Mouse (Mus musculus) embryo, embryonic 11.5 days (tissue): ENCODE measurements around the gene L3mbtl2.

Source experiments
- DNase-seq: peaks from one replicate; pipeline ENCODE4 v3.0.0-alpha.2; 2012; ENCODE audit warnings: low read depth, low spot score

The L3mbtl2 gene

DNA sequence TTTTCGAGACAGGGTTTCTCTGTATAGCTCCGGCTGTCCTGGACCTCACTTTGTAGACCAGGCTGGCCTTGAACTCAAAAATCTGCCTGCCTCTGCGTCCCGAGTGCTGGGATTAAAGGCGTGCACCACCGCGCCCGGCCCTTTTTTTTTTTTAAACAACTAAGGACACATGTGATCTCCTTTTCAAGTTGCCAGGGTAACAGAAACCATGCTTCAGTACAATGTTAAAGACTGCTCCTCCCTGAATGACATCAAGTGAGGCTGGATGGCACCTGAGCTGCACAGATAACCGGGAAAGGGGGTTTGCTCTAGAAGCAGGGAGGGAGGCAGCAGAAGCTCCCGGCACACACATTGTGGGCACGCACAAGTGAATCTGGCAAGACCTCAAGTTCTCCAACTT, 45.3 kb downstream of the L3mbtl2 start:
- DNase-seq, result no peak

DNA sequence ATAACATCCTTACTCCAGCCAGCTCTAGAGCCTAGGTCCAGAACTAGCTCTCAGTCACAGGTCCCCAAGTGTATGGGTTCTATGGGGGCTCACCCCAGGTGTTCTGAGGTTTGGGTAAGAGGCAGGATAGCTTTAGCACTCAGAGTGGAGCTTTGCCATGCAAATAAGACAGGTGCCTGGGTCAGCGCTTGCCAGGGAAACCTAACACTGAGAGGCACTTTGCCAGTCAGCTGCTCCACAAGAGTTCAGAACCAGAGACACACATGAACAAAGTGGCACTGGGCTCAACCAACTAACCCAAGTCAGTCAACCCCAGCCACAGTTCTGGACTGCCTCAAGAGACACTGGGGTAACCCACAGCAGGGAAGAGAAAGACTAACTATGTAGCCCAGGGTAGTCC, 46.0 kb downstream of the L3mbtl2 start:
- no peak for DNase-seq

DNA sequence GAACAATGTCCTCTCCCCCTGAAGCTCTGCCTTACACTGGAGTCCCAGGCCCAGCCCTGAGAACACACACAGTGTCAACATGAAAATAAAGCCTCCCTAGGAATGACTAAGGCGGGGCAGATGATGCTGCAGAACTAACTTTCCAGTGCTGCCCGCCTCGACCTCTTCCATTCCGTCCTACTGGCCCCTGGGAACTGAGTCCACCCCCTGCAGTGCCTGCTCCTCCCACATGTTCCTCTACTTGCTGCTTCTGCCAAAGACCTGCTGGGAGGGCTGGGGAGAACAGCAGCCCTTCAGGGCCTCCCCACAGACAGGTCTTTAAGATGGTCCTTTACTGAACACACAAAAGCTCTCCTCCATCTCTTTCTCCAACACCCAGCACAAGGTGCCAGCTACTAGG, 47.1 kb downstream of the L3mbtl2 start:
- no peak for DNase-seq

DNA sequence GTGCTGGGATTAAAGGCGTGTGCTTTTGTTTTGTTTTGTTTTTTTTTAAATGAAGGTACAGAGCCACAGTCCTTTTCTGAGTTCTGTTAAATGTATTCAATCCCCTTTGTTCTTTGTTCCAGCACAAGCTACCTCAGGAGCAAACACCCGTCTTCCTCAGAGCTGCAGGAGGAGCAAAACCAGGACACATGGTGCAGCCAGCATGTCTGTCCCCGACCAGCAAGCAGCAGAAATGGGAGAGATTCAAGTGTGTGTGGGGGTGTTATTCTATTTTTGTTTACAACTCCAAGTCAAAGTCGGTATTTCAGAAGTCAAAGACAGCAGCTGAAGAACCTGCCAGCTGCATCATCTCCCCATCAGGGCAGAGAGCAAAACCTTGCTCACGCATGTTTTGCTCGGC, 50.1 kb downstream of the L3mbtl2 start:
- no peak for DNase-seq

DNA sequence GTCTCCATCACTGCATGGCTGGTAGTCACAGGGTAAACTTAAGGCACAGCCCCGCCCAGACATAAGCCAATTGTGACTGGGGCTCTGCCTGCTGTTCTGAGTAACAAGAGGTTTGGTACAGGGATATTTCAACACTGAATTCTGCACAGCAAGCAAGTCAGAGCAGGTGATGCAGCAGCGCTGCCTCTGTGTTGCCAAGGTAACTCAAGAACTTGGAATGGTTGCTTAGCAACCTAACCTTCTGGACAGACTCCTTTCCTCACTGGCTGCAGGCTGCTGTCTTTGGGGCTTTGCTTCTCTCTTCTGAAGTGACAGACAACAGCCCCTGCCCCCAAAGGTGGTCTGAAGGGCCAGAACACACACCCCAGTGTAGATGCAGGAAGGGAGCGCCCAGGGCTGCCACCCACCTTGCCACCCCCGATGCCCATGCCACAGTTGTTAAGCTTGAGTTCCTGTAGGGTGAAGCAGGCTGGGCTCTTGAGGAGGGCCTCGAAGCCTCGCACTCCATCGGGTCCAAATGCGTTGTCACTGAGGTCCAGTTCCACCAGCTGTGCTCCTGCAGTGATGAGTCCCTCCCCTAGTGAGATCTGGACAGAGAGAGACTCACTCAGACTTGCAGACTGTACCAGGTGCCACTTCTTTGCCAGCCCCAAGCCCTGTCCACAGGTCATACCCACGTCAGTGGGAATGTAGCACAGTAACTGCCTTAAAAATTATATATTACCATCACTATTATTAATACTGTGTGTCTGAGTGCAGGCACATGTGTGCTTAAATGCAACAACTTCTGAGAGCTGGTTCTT, 54.8 kb downstream of the L3mbtl2 start:
- no peak for DNase-seq

DNA sequence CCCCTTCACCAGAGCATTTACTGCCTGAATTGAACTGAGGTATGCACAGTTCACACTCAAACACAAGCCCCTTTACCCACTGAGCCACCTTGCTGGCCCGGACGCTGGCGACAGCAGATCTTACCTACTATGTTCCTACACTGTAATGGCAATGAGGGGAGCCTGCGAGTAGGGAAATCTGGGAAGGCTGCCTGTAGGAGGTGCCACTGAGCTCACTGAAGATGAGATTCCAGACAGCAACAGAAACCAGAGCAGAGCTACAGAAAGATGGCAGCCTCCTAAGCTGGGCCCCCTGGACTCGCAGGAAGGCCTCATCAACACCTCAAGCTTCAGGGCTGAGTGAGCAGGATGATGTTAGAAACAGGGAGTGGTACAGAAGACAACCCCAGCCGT, 55.4 kb downstream of the L3mbtl2 start:
- no peak for DNase-seq

DNA sequence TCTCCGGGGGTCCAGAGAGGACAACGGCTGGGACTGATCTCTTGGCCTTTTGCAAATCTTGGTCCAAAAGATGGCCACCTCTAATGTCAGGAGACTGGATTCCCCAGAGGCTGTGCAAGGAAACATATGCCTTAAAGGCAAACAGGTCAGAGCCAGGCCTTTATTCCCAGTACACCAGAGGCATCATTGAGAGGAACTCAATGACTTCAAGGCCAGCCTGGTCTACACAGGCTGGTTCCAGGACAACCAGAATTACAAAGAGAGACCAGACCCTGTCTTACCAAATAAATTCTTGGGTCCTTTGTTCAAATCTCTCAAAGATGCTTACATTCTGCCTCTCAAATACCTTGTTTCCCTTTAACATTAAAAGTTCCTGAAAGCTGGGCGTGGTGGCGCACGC, 58.7 kb downstream of the L3mbtl2 start:
- no peak for DNase-seq

DNA sequence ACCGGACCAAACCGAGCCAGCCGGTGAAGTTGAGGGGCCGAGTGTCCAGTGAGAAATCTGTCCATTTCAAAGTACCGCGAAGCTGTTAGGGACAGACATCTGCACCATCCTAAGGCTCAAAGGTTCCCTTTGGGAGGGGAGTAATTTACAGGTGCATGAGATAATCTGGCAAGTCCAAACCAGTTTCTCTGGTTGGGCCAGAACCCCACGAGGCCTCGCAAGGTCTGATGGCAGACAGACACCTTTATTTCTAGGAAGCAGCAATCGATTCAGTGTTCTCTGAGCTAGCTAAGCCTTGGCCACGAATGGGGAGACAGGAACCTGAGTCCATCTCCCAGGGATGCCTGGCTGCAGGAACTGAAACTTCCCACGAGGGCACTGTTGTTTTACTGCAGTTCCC, 60.0 kb downstream of the L3mbtl2 start:
- no peak for DNase-seq

DNA sequence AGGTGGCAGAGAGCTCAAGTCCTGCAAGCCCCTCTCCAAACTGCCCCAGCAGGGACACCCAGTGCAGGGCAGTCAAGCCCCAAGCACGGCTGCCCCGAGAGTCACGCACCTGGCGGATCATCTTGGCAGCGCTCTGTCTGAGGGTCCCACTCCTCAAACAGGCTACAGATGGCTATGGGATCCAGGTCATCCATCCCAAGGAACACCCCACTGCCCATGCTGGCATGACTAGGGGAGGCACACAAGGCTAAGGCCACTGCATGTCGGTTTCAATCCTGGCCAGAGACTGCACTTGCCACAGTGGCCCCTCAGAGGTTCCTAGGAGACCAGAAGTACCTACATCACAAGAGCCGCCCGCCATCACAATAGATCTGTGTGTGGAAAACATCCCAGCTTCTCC, 62.3 kb downstream of the L3mbtl2 start:
- DNase-seq, result no peak

DNA sequence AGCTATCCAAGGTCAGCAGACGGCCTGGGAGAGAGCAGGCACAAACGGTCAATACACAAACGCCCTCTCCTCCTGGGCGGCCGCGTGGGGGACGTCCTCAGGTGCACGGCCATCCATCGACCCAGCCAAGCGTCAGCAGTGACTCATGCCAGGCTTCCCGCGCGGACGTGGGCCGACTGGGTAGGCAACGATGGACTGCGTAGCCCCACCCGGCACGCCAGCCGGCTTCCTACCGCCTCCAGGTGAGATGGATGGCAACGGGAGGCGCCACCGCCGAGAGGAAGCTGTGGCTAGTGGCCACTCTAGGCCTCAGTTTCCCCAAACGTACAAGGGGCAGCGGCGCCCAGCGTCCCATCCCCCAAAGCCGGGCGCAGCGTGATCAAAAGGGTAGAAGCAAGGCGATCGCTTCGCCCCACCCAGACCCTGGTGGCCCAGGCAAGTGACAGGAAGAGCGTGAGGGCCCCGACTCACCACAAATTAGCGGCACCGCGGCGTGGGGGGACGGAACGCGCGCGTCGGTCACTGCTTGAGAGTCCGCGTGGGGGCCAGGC, 65.6 kb downstream of the L3mbtl2 start:
- no peak for DNase-seq

DNA sequence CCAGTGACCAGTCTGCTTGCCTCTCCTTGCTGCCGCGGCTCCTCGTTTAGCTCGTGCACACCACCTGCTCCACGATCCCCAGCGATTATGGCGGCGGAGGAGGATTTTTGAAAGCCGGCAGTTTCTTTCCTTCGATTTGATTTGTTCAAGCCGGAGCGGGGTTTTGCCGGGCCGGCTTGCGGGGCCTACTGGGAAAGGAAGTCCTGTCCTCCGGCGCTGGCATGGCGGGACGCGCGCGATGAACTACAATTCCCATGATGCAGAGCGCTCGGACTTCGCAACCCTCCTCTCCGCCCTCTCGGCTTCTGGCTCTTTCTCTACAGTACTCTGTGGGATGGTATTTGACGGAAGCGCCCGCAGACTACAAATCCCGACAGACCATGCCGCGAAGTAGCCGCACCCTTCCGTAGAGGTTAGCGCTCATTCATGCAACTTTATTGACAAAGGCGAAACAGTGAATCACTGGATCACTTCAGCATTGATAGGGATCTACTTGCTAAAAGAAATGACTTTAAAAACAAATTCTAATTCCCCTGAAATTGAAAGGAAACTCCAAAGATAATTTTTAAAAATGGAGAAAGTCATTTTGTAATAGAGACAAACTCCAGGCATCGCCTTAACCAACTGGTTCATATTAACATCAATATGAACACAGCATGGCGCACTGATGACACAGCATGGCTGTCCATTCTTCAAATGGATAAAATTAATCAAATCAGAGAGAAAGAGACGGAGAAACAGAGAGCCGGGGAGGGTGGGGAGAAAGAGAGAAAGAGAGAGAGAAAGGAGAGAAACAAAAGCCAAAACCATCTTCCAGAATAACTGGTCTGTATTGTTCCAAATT, 66.3 kb downstream of the L3mbtl2 start:
- DNase-seq, result peak; percentile 95

DNA sequence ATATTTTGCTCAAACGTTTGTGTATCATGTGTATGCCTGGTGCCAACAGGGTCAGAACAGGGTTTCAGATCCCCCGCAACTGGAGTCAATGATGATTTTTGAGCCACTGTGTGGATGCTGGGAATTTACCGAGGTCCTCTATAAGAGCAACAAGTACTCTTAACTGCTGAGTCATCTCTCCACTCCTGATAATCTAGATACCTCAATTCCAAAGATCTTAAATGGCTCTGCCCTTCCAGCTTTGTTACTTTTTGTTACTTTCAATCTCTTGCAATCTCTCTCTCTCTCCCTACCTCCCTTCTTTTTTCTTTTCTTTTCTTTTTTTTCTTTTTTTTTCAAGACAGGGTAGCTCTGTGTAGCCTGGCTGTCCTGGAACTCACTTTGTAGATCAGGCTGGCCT, 71.4 kb downstream of the L3mbtl2 start:
- DNase-seq, result no peak
